Mouse (Mus musculus) olfactory bulb, adult 2 months (tissue): ENCODE measurements around the gene Hnf1b.

ENCODE experiments used
- CTCF ChIP-seq: fragments of 200-500 bp; IDR thresholded peaks from 2 replicates; pipeline ENCODE4 v1.5.1; 2012; ENCODE audit warnings: low read depth, mild to moderate bottlenecking, low read length, moderate library complexity; ENCODE audit not compliant: insufficient read depth
- POLR2A ChIP-seq: fragments of 200-500 bp; IDR thresholded peaks from 2 replicates; pipeline ENCODE4 v1.6.1; 2012; ENCODE audit warnings: mild to moderate bottlenecking, low read depth, low read length, moderate library complexity; ENCODE audit not compliant: insufficient read depth

- no peak for TF ChIP-seq CTCF
- TF ChIP-seq POLR2A, result no peak
Measured at GRCm38 (mm10) chr11:83871780-83872554, 22.1 kb downstream of the Hnf1b start.
